Mouse (Mus musculus) forebrain, embryonic 11.5 days (tissue): ENCODE measurements around the gene Fbln2. TPM values are rescaled to one million over a fixed set of nuclear protein-coding genes. Genes with fewer than 3 reads are reported as not detected.

Experiments used
- ATAC-seq: fragments of 200-750 bp; cut with Nextera tagmentation; replicated peaks from 2 replicates; pipeline ENCODE4 v1.8.0; 2017; ENCODE audit warnings: moderate TSS enrichment; ENCODE audit not compliant: low FRiP score
- DNase-seq: peaks from one replicate; pipeline ENCODE4 v3.0.0-alpha.2; 2017; ENCODE audit warnings: low spot score
- H3K27ac ChIP-seq: fragments of 300-500 bp; sonication (generic); 2 replicates; pipeline ENCODE4 v1.5.1; 2014; ENCODE audit warnings: low read depth, low read length
- H3K27me3 ChIP-seq: fragments of 300-500 bp; sonication (generic); 2 replicates; pipeline ENCODE4 v1.6.1; 2014; ENCODE audit warnings: mild to moderate bottlenecking, low read length, mixed read lengths; ENCODE audit not compliant: control insufficient read depth, insufficient read depth
- H3K36me3 ChIP-seq: fragments of 300-500 bp; sonication (generic); 2 replicates; pipeline ENCODE4 v1.6.1; 2014; ENCODE audit warnings: mild to moderate bottlenecking, low read length, moderate library complexity, mixed read lengths; ENCODE audit not compliant: control insufficient read depth, insufficient read depth
- H3K4me1 ChIP-seq: fragments of 300-500 bp; sonication (generic); replicated peaks from 2 replicates; pipeline ENCODE4 v1.6.1; 2014; ENCODE audit warnings: low read length, mixed read lengths; ENCODE audit not compliant: control insufficient read depth, insufficient read depth
- H3K4me2 ChIP-seq: fragments of 300-500 bp; sonication (generic); 2 replicates; pipeline ENCODE4 v1.6.1; 2014; ENCODE audit warnings: low read depth, mild to moderate bottlenecking, low read length, moderate library complexity, mixed read lengths; ENCODE audit not compliant: severe bottlenecking
- H3K4me3 ChIP-seq: fragments of 300-500 bp; sonication (generic); 2 replicates; pipeline ENCODE4 v1.5.1; 2014; ENCODE audit warnings: low read depth, low read length
- H3K9ac ChIP-seq: fragments of 300-500 bp; sonication (generic); 2 replicates; pipeline ENCODE4 v1.6.1; 2014; ENCODE audit warnings: low read length
- H3K9me3 ChIP-seq: fragments of 300-500 bp; sonication (generic); 2 replicates; pipeline ENCODE4 v1.6.1; 2016; ENCODE audit warnings: low read length, mixed read lengths; ENCODE audit not compliant: control insufficient read depth
- whole genome bisulfite sequencing: fragments of 180-500 bp; shearing (Covaris S2); extraction: QIAGEN DNeasy Blood & Tissue Kit; methylation state at CpG from one replicate; pipeline ENCODE4 v1.1.7; 2014; 5-methylcytosine and 5-hydroxymethylcytosine counted together
- polyA plus RNA-seq: library from polyadenylated mRNA; unstranded; fragments of >200 nt; fragmentation: Nextera tagmentation; extraction: Ambion mirVana; gene quantifications from 2 replicates; pipeline ENCODE4 v1.2.1, GENCODE M21; 2014

Fbln2 gene
- polyA plus RNA-seq, 1 experiment from 2014 or later, result 38.9 TPM

DNA sequence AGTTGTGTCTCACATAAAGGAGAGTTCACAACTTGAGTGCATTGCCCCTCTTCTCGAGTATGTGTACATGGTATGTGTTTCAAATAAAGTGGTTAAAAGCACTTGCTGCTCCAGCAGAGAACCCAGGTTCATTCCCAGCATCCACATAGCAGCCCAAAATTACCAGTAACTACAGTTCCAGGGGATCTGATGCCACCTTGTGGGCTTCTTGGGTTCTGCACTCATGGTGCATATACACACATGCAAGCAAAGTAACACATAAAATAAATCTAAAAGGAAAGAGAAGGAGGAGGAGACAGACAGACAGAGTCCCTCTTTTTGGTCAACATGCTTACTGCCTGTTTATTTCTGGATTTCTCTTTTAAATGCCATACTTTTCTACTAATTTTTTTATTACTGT is 37.5 kb downstream of the Fbln2 start:
- Histone ChIP-seq H3K9me3 (no peaks in the 10 kb centered on the region), H3K4me3 (no peak overlapping the region), H3K9ac (no peak overlapping the region), H3K4me1 (peaks cover 5% of the 10 kb centered on the region; the same call in 1 of the 2 replicates), H3K4me2 (no peak overlapping the region), H3K36me3 (no peaks in the 10 kb centered on the region), H3K27ac (no peak overlapping the region), H3K27me3 (no peaks in the 10 kb centered on the region)
- ATAC-seq (no peak), DNase-seq (no peak)
- WGBS, result 95% methylated on average over 1 of the region's 1 CpGs

- Histone ChIP-seq H3K4me3 (no peak overlapping the region), H3K9me3 (no peaks in the 10 kb centered on the region), H3K4me1 (peaks cover 3% of the 10 kb centered on the region; the same call in 1 of the 2 replicates), H3K9ac (no peak overlapping the region), H3K36me3 (no peaks in the 10 kb centered on the region), H3K27ac (no peak overlapping the region), H3K27me3 (no peaks in the 10 kb centered on the region), H3K4me2 (no peak overlapping the region)
- ATAC-seq, result no peak
- 87% methylated on average over 16 of the region's 16 CpGs for WGBS
- DNase-seq, result no peak
Observed at GRCm38 (mm10) chr6:91259440-91260120, 47.3 kb downstream of the Fbln2 start.

GRCm38 (mm10) chr6:91260347-91260986 is 48.2 kb downstream of the Fbln2 start:
- no peak for DNase-seq
- 86% methylated on average over 8 of the region's 8 CpGs for WGBS
- Histone ChIP-seq H3K27ac (no peak overlapping the region), H3K4me1 (peaks cover 4% of the 10 kb centered on the region; the same call in 1 of the 2 replicates), H3K9ac (no peak overlapping the region), H3K9me3 (no peaks in the 10 kb centered on the region), H3K27me3 (no peaks in the 10 kb centered on the region), H3K36me3 (no peaks in the 10 kb centered on the region), H3K4me3 (no peak overlapping the region), H3K4me2 (no peak overlapping the region)
- no peak for ATAC-seq

- ATAC-seq (no peak), DNase-seq (no peak)
- H3K36me3 ChIP-seq, result no peaks in the 10 kb centered on the region
- H3K4me1 ChIP-seq, result peaks cover 7% of the 10 kb centered on the region; the same call in 1 of the 2 replicates
- no peak overlapping the region; the same call in 1 of the 2 replicates for H3K9ac ChIP-seq
- no peak overlapping the region for H3K27ac ChIP-seq
- H3K4me3 ChIP-seq, result no peak overlapping the region
- H3K9me3 ChIP-seq, result no peaks in the 10 kb centered on the region
- no peaks in the 10 kb centered on the region for H3K27me3 ChIP-seq
- no peak overlapping the region for H3K4me2 ChIP-seq
- 66% methylated on average over 3 of the region's 3 CpGs for WGBS
Observed at GRCm38 (mm10) chr6:91260987-91261367, 48.7 kb downstream of the Fbln2 start.

- H3K9me3 ChIP-seq, result no peaks in the 10 kb centered on the region
- H3K4me2 ChIP-seq, result no peak overlapping the region
- H3K36me3 ChIP-seq, result no peaks in the 10 kb centered on the region
- H3K27ac ChIP-seq, result no peak overlapping the region
- no peaks in the 10 kb centered on the region for H3K27me3 ChIP-seq
- DNase-seq, result no peak
- H3K9ac ChIP-seq, result no peak overlapping the region
- ATAC-seq, result no peak
- no peak overlapping the region for H3K4me3 ChIP-seq
- H3K4me1 ChIP-seq, result peaks cover 7% of the 10 kb centered on the region; the same call in 1 of the 2 replicates
- WGBS, result 77% methylated on average over 12 of the region's 12 CpGs
Observed at GRCm38 (mm10) chr6:91265616-91266015, 53.4 kb downstream of the Fbln2 start.

DNA sequence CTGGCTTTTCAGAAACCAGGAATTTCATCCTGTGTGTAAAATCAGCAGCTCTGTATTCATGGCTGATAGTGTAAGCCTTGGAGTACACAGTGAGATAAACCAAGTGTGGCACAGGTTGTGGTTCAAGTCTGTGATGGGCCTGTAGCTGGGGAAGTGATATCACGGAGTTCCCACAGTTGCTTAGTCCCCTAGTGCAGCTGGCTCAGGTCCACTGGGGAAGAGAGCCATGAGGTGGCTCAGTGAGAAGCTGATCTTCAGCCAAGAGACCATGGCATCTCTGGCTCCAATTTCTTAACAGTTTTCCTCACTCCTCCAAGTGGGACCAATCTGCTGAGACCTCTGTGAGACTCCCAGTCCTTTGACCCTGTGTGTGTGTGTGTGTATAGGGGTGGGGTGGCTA is 54.4 kb downstream of the Fbln2 start:
- no peak overlapping the region for H3K4me2 ChIP-seq
- DNase-seq, result no peak
- H3K27ac ChIP-seq, result no peak overlapping the region
- H3K27me3 ChIP-seq, result no peaks in the 10 kb centered on the region
- no peak for ATAC-seq
- H3K4me3 ChIP-seq, result no peak overlapping the region
- WGBS, result 96% methylated on average over 1 of the region's 1 CpGs
- H3K36me3 ChIP-seq, result no peaks in the 10 kb centered on the region
- H3K9ac ChIP-seq, result no peak overlapping the region
- no peaks in the 10 kb centered on the region for H3K9me3 ChIP-seq
- H3K4me1 ChIP-seq, result peaks cover 3% of the 10 kb centered on the region; the same call in 1 of the 2 replicates

DNA sequence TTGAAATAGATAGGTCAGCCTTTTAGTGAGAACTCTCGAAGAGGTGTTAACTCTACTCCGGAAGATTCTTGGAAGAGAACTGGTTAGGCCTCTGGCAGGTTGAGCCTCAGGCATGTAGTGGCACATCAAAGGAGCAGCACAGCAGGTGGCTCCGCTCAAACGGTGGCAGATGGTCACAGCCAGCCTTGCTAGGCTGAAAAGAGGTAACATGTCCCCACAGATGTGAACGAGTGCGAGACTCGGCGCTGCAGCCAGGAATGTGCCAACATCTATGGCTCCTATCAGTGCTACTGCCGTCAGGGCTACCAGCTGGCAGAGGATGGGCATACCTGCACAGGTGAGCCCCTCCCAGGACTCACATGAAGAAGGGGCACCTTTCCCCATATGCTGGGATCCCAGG is 56.1 kb downstream of the Fbln2 start:
- no peaks in the 10 kb centered on the region for H3K27me3 ChIP-seq
- WGBS, result 62% methylated on average over 9 of the region's 9 CpGs

DNA sequence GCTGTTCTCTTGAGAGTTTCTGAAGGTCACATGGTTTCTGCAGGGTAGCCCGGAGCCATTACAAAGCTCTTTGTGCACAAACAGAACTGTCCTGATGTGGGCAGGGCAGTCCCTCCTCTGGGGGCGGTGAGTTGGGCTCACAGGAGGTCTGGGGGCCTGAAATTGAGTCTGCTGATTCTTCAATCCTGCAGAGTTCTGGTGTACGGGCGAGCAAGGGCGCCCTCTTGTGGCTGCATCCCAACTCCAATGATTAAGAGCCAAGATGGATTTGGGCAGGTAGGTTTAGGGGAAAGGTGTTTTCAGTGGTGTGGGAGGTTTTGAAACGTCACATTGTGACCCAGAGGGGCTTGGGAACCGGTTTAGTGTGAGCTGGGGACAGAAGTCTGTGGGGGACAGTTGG is 65.3 kb downstream of the Fbln2 start:
- no peak overlapping the region for H3K9ac ChIP-seq
- no peak overlapping the region for H3K4me2 ChIP-seq
- no peaks in the 10 kb centered on the region for H3K36me3 ChIP-seq
- 2% methylated on average over 7 of the region's 7 CpGs for WGBS
- H3K27ac ChIP-seq, result no peak overlapping the region
- H3K9me3 ChIP-seq, result no peaks in the 10 kb centered on the region
- H3K27me3 ChIP-seq, result no peaks in the 10 kb centered on the region
- ATAC-seq (no peak), DNase-seq (peak; percentile 88)
- H3K4me3 ChIP-seq, result no peak overlapping the region
- no peaks in the 10 kb centered on the region for H3K4me1 ChIP-seq

More for the DNA sequence above, 56.1 kb downstream of the Fbln2 start:
- ATAC-seq, result no peak
- Histone ChIP-seq H3K9me3 (no peaks in the 10 kb centered on the region), H3K4me3 (no peak overlapping the region), H3K9ac (no peak overlapping the region), H3K27ac (no peak overlapping the region), H3K4me1 (peaks cover 3% of the 10 kb centered on the region; the same call in 1 of the 2 replicates), H3K36me3 (no peaks in the 10 kb centered on the region), H3K4me2 (no peak overlapping the region)
- no peak for DNase-seq

DNA sequence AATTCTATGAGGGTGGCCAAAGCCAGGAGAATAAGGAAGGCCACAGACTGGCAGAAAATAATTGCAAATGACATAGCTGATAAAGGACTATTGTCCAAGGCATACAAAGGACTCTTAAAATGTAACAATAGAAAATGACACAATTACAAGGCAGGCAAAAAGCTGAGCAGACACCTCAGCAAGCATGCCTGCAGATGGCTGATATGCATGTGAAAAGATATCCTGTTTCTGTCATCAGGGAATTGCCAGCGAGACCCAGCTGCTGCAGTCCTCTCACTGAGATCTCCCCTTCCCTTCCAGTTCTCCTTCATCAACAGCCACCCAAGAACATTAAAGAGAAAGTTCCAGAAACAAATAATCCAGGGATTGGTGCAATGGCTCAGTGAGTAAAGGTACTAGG is 66.0 kb downstream of the Fbln2 start:
- no peaks in the 10 kb centered on the region for H3K4me1 ChIP-seq
- no peaks in the 10 kb centered on the region for H3K27me3 ChIP-seq
- DNase-seq, result no peak
- 57% methylated on average over 1 of the region's 1 CpGs for WGBS
- no peak overlapping the region for H3K4me2 ChIP-seq
- no peak overlapping the region for H3K4me3 ChIP-seq
- H3K9ac ChIP-seq, result no peak overlapping the region
- H3K36me3 ChIP-seq, result no peaks in the 10 kb centered on the region
- no peak overlapping the region for H3K27ac ChIP-seq
- ATAC-seq, result no peak
- no peaks in the 10 kb centered on the region for H3K9me3 ChIP-seq
